Mouse (Mus musculus): ENCODE measurements around the gene Rhd. TPM values are rescaled to one million over a fixed set of nuclear protein-coding genes. Genes with fewer than 3 reads are reported as not detected.

Rhd gene
- polyA plus RNA-seq, 1 experiment from 2014 or later = 3.6 TPM

GRCm38 (mm10) chr4:134919733-134920540 is 55.6 kb downstream of the Rhd start:
- Histone ChIP-seq H3K36me3 (ENCODE audit: control insufficient read depth, insufficient read depth, low read length) (peaks cover 5% of the 10 kb centered on the region; the same call in 1 of the 2 replicates), H3K4me1 (ENCODE audit: control insufficient read depth in 2 of 2, insufficient read depth in 2 of 2, low read length in 2 of 2) (peaks cover 6 to 15% of the 10 kb centered on the region in 2 experiments), H3K27me3 (ENCODE audit: control insufficient read depth, insufficient read depth, low read length) (no peaks in the 10 kb centered on the region), H3K9me3 (ENCODE audit: control insufficient read depth, low read length) (no peaks in the 10 kb centered on the region), H3K4me2 (ENCODE audit: low read length) (no peak overlapping the region), H3K27ac (replicated peaks in 1 of 2; ENCODE audit: control insufficient read depth in 1 of 2, insufficient read depth in 1 of 2, low read depth in 2 of 2, low read length in 2 of 2) (no peak overlapping the region), H3K9ac (ENCODE audit: low read length) (no peak overlapping the region), H3K4me3 (ENCODE audit: control insufficient read depth in 1 of 2, insufficient read depth in 1 of 2, low read depth in 1 of 2, low read length in 2 of 2) (no peak overlapping the region)
- no peak for ATAC-seq (ENCODE audit: insufficient number of reproducible peaks, insufficient read depth, low FRiP score, low read depth)
- WGBS = 43% methylated on average over 12 of the region's 12 CpGs

GRCm38 (mm10) chr4:134920631-134921030 is 56.3 kb downstream of the Rhd start:
- H3K9me3 ChIP-seq (ENCODE audit: control insufficient read depth, low read length) = no peaks in the 10 kb centered on the region
- peaks cover 11% of the 10 kb centered on the region for H3K36me3 ChIP-seq (ENCODE audit: control insufficient read depth, insufficient read depth, low read length)
- H3K27me3 ChIP-seq (ENCODE audit: control insufficient read depth, insufficient read depth, low read length) = no peaks in the 10 kb centered on the region
- ATAC-seq (ENCODE audit: insufficient number of reproducible peaks, insufficient read depth, low FRiP score, low read depth) = no peak
- no peak overlapping the region for H3K9ac ChIP-seq (ENCODE audit: low read length)
- WGBS = 92% methylated on average over 6 of the region's 6 CpGs
- no peak overlapping the region for H3K4me2 ChIP-seq (ENCODE audit: low read length)
- peaks cover 6 to 15% of the 10 kb centered on the region in 2 experiments for H3K4me1 ChIP-seq (ENCODE audit: control insufficient read depth in 2 of 2, insufficient read depth in 2 of 2, low read length in 2 of 2)
- H3K27ac ChIP-seq (replicated peaks in 1 of 2; ENCODE audit: control insufficient read depth in 1 of 2, insufficient read depth in 1 of 2, low read depth in 2 of 2, low read length in 2 of 2) = no peak overlapping the region
- H3K4me3 ChIP-seq (ENCODE audit: control insufficient read depth in 1 of 2, insufficient read depth in 1 of 2, low read depth in 1 of 2, low read length in 2 of 2) = no peak overlapping the region

GRCm38 (mm10) chr4:134921703-134922102 is 57.4 kb downstream of the Rhd start:
- peaks cover 22% of the 10 kb centered on the region for H3K36me3 ChIP-seq (ENCODE audit: control insufficient read depth, insufficient read depth, low read length)
- H3K9me3 ChIP-seq (ENCODE audit: control insufficient read depth, low read length) = no peaks in the 10 kb centered on the region
- no peak overlapping the region for H3K9ac ChIP-seq (ENCODE audit: low read length)
- H3K4me2 ChIP-seq (ENCODE audit: low read length) = no peak overlapping the region
- no peak for ATAC-seq (ENCODE audit: insufficient number of reproducible peaks, insufficient read depth, low FRiP score, low read depth)
- 94% methylated on average over 4 of the region's 4 CpGs for WGBS
- H3K4me3 ChIP-seq (ENCODE audit: control insufficient read depth in 1 of 2, insufficient read depth in 1 of 2, low read depth in 1 of 2, low read length in 2 of 2) = no peak overlapping the region
- no peak overlapping the region for H3K27ac ChIP-seq (replicated peaks in 1 of 2; ENCODE audit: control insufficient read depth in 1 of 2, insufficient read depth in 1 of 2, low read depth in 2 of 2, low read length in 2 of 2)
- peaks cover 5 to 23% of the 10 kb centered on the region in 2 experiments for H3K4me1 ChIP-seq (ENCODE audit: control insufficient read depth in 2 of 2, insufficient read depth in 2 of 2, low read length in 2 of 2)
- H3K27me3 ChIP-seq (ENCODE audit: control insufficient read depth, insufficient read depth, low read length) = no peaks in the 10 kb centered on the region

- 50% methylated on average over 10 of the region's 10 CpGs for WGBS
- peak overlapping the region; percentile 76 for H3K9ac ChIP-seq (ENCODE audit: low read length)
- H3K4me3 ChIP-seq (ENCODE audit: control insufficient read depth in 1 of 2, insufficient read depth in 1 of 2, low read depth in 1 of 2, low read length in 2 of 2) = peak overlapping the region; percentile 55 to 90
- peak overlapping the region; percentile 82 to 92 for H3K27ac ChIP-seq (replicated peaks in 1 of 2; ENCODE audit: control insufficient read depth in 1 of 2, insufficient read depth in 1 of 2, low read depth in 2 of 2, low read length in 2 of 2)
- H3K9me3 ChIP-seq (ENCODE audit: control insufficient read depth, low read length) = no peaks in the 10 kb centered on the region
- no peak for ATAC-seq (ENCODE audit: insufficient number of reproducible peaks, insufficient read depth, low FRiP score, low read depth)
- peaks cover 28% of the 10 kb centered on the region for H3K36me3 ChIP-seq (ENCODE audit: control insufficient read depth, insufficient read depth, low read length)
- peak overlapping the region; percentile 85 for H3K4me2 ChIP-seq (ENCODE audit: low read length)
- H3K4me1 ChIP-seq (ENCODE audit: control insufficient read depth in 2 of 2, insufficient read depth in 2 of 2, low read length in 2 of 2) = peaks cover 5 to 23% of the 10 kb centered on the region in 2 experiments
- H3K27me3 ChIP-seq (ENCODE audit: control insufficient read depth, insufficient read depth, low read length) = no peaks in the 10 kb centered on the region
These were observed 58.0 kb downstream of the Rhd start for GRCm38 (mm10) chr4:134922111-134922924.

- 2% methylated on average over 13 of the region's 13 CpGs for WGBS
- Histone ChIP-seq H3K4me1 (ENCODE audit: control insufficient read depth in 2 of 2, insufficient read depth in 2 of 2, low read length in 2 of 2) (peaks cover 5 to 23% of the 10 kb centered on the region in 2 experiments), H3K4me3 (ENCODE audit: control insufficient read depth in 1 of 2, insufficient read depth in 1 of 2, low read depth in 1 of 2, low read length in 2 of 2) (peak overlapping the region; percentile 55 to 90), H3K9ac (ENCODE audit: low read length) (peak overlapping the region; percentile 76), H3K27me3 (ENCODE audit: control insufficient read depth, insufficient read depth, low read length) (no peaks in the 10 kb centered on the region), H3K27ac (replicated peaks in 1 of 2; ENCODE audit: control insufficient read depth in 1 of 2, insufficient read depth in 1 of 2, low read depth in 2 of 2, low read length in 2 of 2) (peak overlapping the region; percentile 82 to 92), H3K36me3 (ENCODE audit: control insufficient read depth, insufficient read depth, low read length) (peaks cover 33% of the 10 kb centered on the region), H3K9me3 (ENCODE audit: control insufficient read depth, low read length) (no peaks in the 10 kb centered on the region), H3K4me2 (ENCODE audit: low read length) (peak overlapping the region; percentile 85)
- ATAC-seq (ENCODE audit: insufficient number of reproducible peaks, insufficient read depth, low FRiP score, low read depth) = 0 out of 2 replicates have a peak, but pooled peaks have one; percentile 44
These were observed 58.5 kb downstream of the Rhd start for GRCm38 (mm10) chr4:134922925-134923244.

GRCm38 (mm10) chr4:134923258-134924018 is 59.1 kb downstream of the Rhd start, which contains the start of gene Rsrp1:
Gene Rsrp1 (plus strand): TSS chr4:134923592.
- Histone ChIP-seq H3K9me3 (ENCODE audit: control insufficient read depth, low read length) (no peaks in the 10 kb centered on the region), H3K4me3 (ENCODE audit: control insufficient read depth in 1 of 2, insufficient read depth in 1 of 2, low read depth in 1 of 2, low read length in 2 of 2) (peak within 1 kb of the TSS; percentile 76 to 90), H3K27me3 (ENCODE audit: control insufficient read depth, insufficient read depth, low read length) (no peaks in the 10 kb centered on the region), H3K4me2 (ENCODE audit: low read length) (peak within 1 kb of the TSS; percentile 85), H3K4me1 (ENCODE audit: control insufficient read depth in 2 of 2, insufficient read depth in 2 of 2, low read length in 2 of 2) (peaks cover 5 to 23% of the 10 kb centered on the region in 2 experiments), H3K9ac (ENCODE audit: low read length) (peak within 1 kb of the TSS; percentile 96), H3K36me3 (ENCODE audit: control insufficient read depth, insufficient read depth, low read length) (peaks cover 39% of the 10 kb centered on the region), H3K27ac (replicated peaks in 1 of 2; ENCODE audit: control insufficient read depth in 1 of 2, insufficient read depth in 1 of 2, low read depth in 2 of 2, low read length in 2 of 2) (peak within 1 kb of the TSS; percentile 90 to 92)
- WGBS = under 1% methylated on average over 64 of the region's 64 CpGs
- ATAC-seq (ENCODE audit: insufficient number of reproducible peaks, insufficient read depth, low FRiP score, low read depth) = peak; percentile 93
